Comparison of ENCODE assay signal across 9 mouse cellular contexts in genomic region chr14:16599224-16599623, GRCm38 (mm10).
DNase-seq lines count a peak whose midpoint lies in the region; ATAC-seq lines count a peak whose summit lies in the region.
"Had no signal": no experiment of that assay in that cellular context is flagged by ENCODE, and none has a peak within 500 bp of the region (broad histone marks: within the 10 kb centered on the region; RNA-seq: fewer than 3 reads in every experiment).

No protein-coding gene starts in this region.

- H3K27ac ChIP-seq in forebrain, embryonic 16.5 days (ENCODE audit: low read length) = no peak overlapping the region

- intact Hi-C loops in heart, postnatal 10 days (cut with DNase I) = no loop called here
- intact Hi-C loops in left cerebral cortex, postnatal 10 days (cut with DNase I) = no loop called here

- H3K4me3 ChIP-seq in forebrain, embryonic 16.5 days (replicated peaks; ENCODE audit: low read length) = no peak overlapping the region
- H3K4me3 ChIP-seq: limb, embryonic 13.5 days had no signal

- WGBS in forebrain, embryonic 16.5 days = 47% methylated on average over 7 of the region's 7 CpGs

- H3K36me3 ChIP-seq in forebrain, embryonic 16.5 days (ENCODE audit: control insufficient read depth, insufficient read depth) = no peaks in the 10 kb centered on the region
- H3K36me3 ChIP-seq: limb, embryonic 13.5 days had no signal

- no peaks in the 10 kb centered on the region for H3K9me3 ChIP-seq in forebrain, embryonic 16.5 days (ENCODE audit: control insufficient read depth, low read length)
- H3K9me3 ChIP-seq: limb, embryonic 13.5 days had no signal

- peak; percentile 35 to 45 for DNase-seq in frontal cortex, postnatal 10 days (ENCODE audit: low spot score in 2 of 2)
- peak; percentile 30 to 64 for DNase-seq in heart, postnatal 10 days
- peak; percentile 27 to 45 for DNase-seq in left cerebral cortex, postnatal 10 days (ENCODE audit: extremely low spot score in 1 of 2, low spot score in 2 of 2)
- DNase-seq in T-cell, adult 2 months (ENCODE audit: low spot score) = no peak
- DNase-seq in thymus, postnatal 25 days = no peak
- DNase-seq: spleen, adult 18-20 months had no signal

- H3K4me1 ChIP-seq in forebrain, embryonic 16.5 days (replicated peaks; ENCODE audit: control insufficient read depth, insufficient read depth, low read length) = peaks cover 3% of the 10 kb centered on the region; the same call in 1 of the 2 replicates

- H3K27me3 ChIP-seq in forebrain, embryonic 16.5 days (replicated peaks; ENCODE audit: control insufficient read depth, insufficient read depth, low read length) = no peaks in the 10 kb centered on the region
- H3K27me3 ChIP-seq: limb, embryonic 13.5 days had no signal

- H3K9ac ChIP-seq in forebrain, embryonic 16.5 days (replicated peaks; ENCODE audit: low read depth, low read length) = no peak overlapping the region
- H3K9ac ChIP-seq: limb, embryonic 13.5 days had no signal

- no peak overlapping the region for H3K4me2 ChIP-seq in forebrain, embryonic 16.5 days (ENCODE audit: low read length)
- H3K4me2 ChIP-seq: limb, embryonic 13.5 days had no signal

- peak; percentile 54 for ATAC-seq in forebrain, embryonic 16.5 days
- no peak for ATAC-seq in erythroblast, adult 5-6 weeks (replicated peaks; ENCODE audit: low FRiP score, poor library complexity, severe bottlenecking)

Comparison
In these comparisons a context has a peak if more than half of its experiments do, and no peak if none do; other contexts are left out.
1. DNase-seq: peak in frontal cortex, postnatal 10 days (2 of 2), heart, postnatal 10 days (2 of 2) and left cerebral cortex, postnatal 10 days (2 of 2); none in T-cell, adult 2 months (single experiment) and thymus, postnatal 25 days (single experiment).